Mouse (Mus musculus) T-helper 1 cell (primary cell): ENCODE measurements around the gene Ttc21b.

Experiments
- in situ Hi-C: fragments of 300-600 bp; cut with MboI, MseI; formaldehyde crosslinking; loops from one replicate; pipeline ENCODE4 v1.15.1; 2025; ENCODE audit warnings: high pct_unique_total_duplicates

Gene Ttc21b

GRCm38 (mm10) chr2:66173134-66173533 lies 83.3 kb downstream of the Ttc21b start:
- in situ Hi-C loops = no loop called here

DNA sequence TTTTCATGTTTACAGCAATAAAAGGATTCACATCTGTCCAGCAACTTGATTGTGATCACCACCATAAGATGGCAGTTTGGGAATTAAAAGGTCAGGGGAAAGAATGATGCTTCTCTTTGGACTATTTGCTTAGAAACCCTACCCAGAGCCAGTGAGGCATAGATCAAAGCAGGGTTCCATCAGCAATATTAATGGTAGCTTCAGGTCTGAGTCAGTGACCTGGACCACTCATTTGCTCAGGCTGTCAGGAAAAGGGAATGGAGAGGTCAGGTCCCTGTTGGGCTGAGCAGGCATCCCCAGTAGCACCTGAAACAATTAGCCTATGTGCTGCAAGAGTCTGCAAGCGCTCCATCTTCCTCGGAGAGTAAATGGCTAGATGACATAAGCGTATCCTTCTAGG lies 84.8 kb downstream of the Ttc21b start:
- in situ Hi-C loops = no loop called here

GRCm38 (mm10) chr2:66170721-66171120 lies 85.7 kb downstream of the Ttc21b start:
- in situ Hi-C loops = no loop called here

DNA sequence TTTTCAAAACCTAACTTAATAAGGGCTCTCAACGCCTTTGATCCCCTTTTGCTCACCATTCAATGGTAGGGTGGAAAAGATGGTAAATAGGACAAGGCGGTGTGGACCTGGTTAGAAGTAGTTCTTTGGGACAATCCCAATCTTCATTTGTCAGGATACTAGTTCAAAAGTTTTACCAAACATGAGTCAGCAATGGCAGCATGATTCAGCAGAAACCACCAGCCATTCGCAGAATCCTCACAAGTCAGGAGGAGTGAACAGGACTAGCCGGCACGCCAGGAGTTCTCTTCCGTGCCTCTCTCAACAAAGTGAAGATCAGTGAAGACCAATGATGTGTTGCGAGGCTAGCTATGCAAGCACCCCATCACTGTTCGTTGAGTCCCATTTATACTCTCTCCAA lies 91.4 kb downstream of the Ttc21b start:
- in situ Hi-C loops = no loop called here

GRCm38 (mm10) chr2:66158140-66158915 lies 98.1 kb downstream of the Ttc21b start:
- in situ Hi-C loops = no loop called here

GRCm38 (mm10) chr2:66151436-66151835 lies 105.0 kb downstream of the Ttc21b start:
- in situ Hi-C loops = no loop called here

GRCm38 (mm10) chr2:66150531-66150930 lies 105.9 kb downstream of the Ttc21b start:
- in situ Hi-C loops = no loop called here

DNA sequence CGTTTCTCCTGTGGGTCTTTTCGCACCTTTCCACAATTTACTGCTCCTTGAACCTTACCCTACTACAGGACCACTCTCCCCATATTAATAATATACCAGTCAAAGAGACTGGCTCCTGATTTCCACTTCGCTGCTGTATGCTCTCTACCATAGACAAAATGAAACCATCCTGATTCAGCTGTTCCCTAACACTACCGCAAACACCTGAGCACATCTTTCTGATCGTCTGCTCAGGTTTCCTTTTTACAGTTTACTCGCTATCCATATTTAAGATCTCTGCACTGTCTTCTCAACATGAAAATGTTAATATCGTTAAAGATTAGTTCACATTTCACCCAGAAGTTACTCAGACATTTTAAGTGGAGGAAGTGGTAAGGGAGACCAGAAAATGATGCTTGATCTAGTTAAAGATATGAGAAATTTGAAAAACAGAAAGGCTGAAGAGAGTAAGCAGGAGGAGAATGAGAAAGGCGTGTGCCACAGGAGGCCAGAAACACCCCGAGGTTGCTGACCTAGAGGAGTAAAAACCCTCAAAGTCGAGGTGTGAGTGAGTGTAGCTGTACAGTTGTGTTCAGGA lies 107.7 kb downstream of the Ttc21b start:
- in situ Hi-C loops = no loop called here

- in situ Hi-C loops = no loop called here
Observed at GRCm38 (mm10) chr2:66146473-66146872, 109.9 kb downstream of the Ttc21b start.

- in situ Hi-C loops = no loop called here
Observed at GRCm38 (mm10) chr2:66144770-66145169, 111.6 kb downstream of the Ttc21b start.

- in situ Hi-C loops = no loop called here
Observed at GRCm38 (mm10) chr2:66143284-66143683, 113.1 kb downstream of the Ttc21b start.

- in situ Hi-C loops = no loop called here
Observed at GRCm38 (mm10) chr2:66142711-66143110, 113.7 kb downstream of the Ttc21b start.

DNA sequence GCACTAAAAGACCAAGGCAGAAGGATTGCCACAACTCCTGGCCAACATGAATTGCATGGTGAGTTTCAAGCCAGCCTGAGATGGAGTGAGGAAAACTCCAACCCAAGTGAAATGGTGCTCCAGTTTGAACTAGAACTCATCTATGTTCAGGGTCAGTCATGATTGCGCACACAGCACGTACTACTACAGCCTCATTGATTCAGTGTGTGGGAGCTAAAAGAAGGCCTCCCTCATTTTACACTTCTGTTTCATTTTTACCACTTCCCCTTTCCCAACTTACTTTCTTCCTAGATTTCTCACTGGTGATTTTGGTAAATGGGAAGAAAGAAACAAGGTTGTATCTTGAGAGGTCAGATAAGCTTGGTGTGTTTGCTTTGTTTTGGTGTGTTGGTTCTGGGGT lies 114.1 kb downstream of the Ttc21b start:
- in situ Hi-C loops = no loop called here

- in situ Hi-C loops = no loop called here
Observed at GRCm38 (mm10) chr2:66140246-66140645, 116.2 kb downstream of the Ttc21b start.
